Comparison of ENCODE assay signal across 9 mouse cellular contexts in the genomic region with DNA sequence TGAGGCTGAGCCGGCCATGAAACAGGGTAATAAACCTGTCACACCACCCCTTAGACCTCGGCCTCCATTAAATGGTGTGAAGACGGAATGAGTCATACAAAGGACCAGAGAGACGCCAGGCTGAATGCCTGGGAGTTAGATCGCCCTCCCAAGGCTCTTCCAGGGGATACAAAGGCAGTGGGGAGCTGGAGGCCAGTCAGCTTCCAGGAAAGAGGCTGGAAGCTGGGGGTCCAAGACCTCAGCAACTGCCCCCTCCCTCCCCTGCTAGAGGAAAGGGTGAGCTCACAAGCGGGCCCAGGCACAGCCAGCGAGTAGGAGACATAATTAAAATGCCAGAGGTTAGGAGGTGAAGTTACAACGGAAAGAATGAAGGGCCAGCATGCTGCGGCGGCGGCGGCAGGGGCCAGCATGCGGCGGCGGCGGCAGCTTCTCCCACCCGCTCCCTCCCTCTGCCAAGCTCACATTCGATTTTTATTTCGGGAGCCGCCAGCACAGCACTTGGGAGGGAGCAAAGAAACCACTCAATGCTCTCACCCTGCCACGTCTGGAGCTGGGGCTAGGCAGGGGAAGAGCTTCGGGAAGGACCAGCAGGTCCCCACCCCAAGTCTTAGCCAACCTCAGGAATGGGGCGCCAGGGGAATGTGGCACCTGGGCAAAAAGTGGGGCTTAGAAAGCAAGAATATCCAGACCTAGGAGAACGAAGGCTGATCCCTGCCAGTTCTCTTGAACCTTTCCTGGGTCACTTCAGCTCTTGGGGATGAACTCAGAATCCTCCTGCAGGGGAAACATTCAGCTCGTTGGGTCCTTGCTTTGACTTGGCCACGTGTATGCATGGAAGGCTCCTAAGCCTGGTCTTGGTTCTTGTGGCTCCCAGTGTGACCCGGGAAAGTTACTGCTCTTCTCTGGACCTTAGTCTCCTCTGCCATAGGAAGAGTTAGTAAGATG. TPM values are rescaled to one million over a fixed set of nuclear protein-coding genes. Genes with fewer than 3 reads are reported as not detected.
DNase-seq lines count a peak whose midpoint lies in the region; ATAC-seq and TF ChIP-seq lines count a peak whose summit lies in the region.
"Had no signal": no experiment of that assay in that cellular context is flagged by ENCODE, and none has a peak within 500 bp of the region (broad histone marks: within the 10 kb centered on the region; RNA-seq: fewer than 3 reads in every experiment).

No protein-coding gene starts in this region.

- H3K4me2 ChIP-seq in midbrain, embryonic 16.5 days (ENCODE audit: low read length), result peak overlapping the region; percentile 51
- H3K4me2 ChIP-seq: liver, embryonic 15.5 days had no signal

- WGBS in midbrain, embryonic 16.5 days, result 6% methylated on average over 27 of the region's 27 CpGs

- peaks cover 9% of the 10 kb centered on the region; the same call in 1 of the 2 replicates for H3K4me1 ChIP-seq in midbrain, embryonic 16.5 days (ENCODE audit: control insufficient read depth, insufficient read depth, low read length)
- H3K4me1 ChIP-seq: liver, embryonic 15.5 days had no signal

- H3K4me3 ChIP-seq in left cerebral cortex, adult 2 months, result peak overlapping the region; percentile 22; the same call in 1 of the 2 replicates
- peak overlapping the region; percentile 23 for H3K4me3 ChIP-seq in midbrain, embryonic 16.5 days (ENCODE audit: low read depth, low read length)
- H3K4me3 ChIP-seq: liver, embryonic 15.5 days had no signal

- no peak overlapping the region for H3K27ac ChIP-seq in left cerebral cortex, adult 2 months
- H3K27ac ChIP-seq in midbrain, embryonic 16.5 days (ENCODE audit: low read length), result no peak overlapping the region; the same call in 1 of the 2 replicates
- H3K27ac ChIP-seq: liver, embryonic 15.5 days had no signal

- ATAC-seq in midbrain, embryonic 16.5 days, result no peak; the same call in 1 of the 2 replicates

- peak overlapping the region; percentile 51; the same call in 1 of the 2 replicates for H3K9ac ChIP-seq in midbrain, embryonic 16.5 days (ENCODE audit: low read depth, low read length)
- H3K9ac ChIP-seq: liver, embryonic 15.5 days had no signal

- intact Hi-C loops in left cerebral cortex, adult 2 months (cut with DNase I), result no loop called here

- no peaks in the 10 kb centered on the region for H3K36me3 ChIP-seq in midbrain, embryonic 16.5 days (ENCODE audit: control insufficient read depth, insufficient read depth, low read length)
- H3K36me3 ChIP-seq: liver, embryonic 15.5 days had no signal

- TF ChIP-seq CTCF in left cerebral cortex, adult 2 months (IDR thresholded peaks at IDR 0.05), result no peak

- no peaks in the 10 kb centered on the region for H3K9me3 ChIP-seq in midbrain, embryonic 16.5 days (replicated peaks; ENCODE audit: control insufficient read depth, low read length, poor library complexity, severe bottlenecking)
- H3K9me3 ChIP-seq: liver, embryonic 15.5 days had no signal

- no peak for DNase-seq in left cerebral cortex, adult 2 months (ENCODE audit: extremely low spot score in 1 of 2, low spot score in 2 of 2)
- DNase-seq in left cerebral cortex, adult 11 months (ENCODE audit: low spot score), result no peak
- peak; percentile 76 for DNase-seq in embryo, embryonic 9.5 days (ENCODE audit: extremely low spot score)
- peak; percentile 29 for DNase-seq in heart, postnatal 4 days
- DNase-seq in thymus, postnatal 0 days (ENCODE audit: low spot score), result no peak
- DNase-seq in adrenal gland, adult 18-20 months (ENCODE audit: low spot score in 2 of 2), result no peak
- DNase-seq in ovary, adult 18-20 months (ENCODE audit: low spot score), result no peak

- H3K27me3 ChIP-seq in midbrain, embryonic 16.5 days (ENCODE audit: control insufficient read depth, insufficient read depth, low read depth, low read length), result peaks cover 15% of the 10 kb centered on the region

RNA-seq across cellular contexts. Expression of a gene that starts 54.9 kb away (rescaled TPM):
- 10 to 100 TPM; 15.2 to 16.9 TPM for total RNA-seq in left cerebral cortex, adult 2 months (2021)
- total RNA-seq in heart, postnatal 4 days (2021), result 100 to 1,000 TPM; 861 to 965 TPM
- 58.1 and 84.6 TPM in 2 replicates for polyA plus RNA-seq in midbrain, embryonic 16.5 days (2015; fragmentation: Nextera tagmentation; extraction: Ambion mirVana)
- 64.3 and 68.9 TPM in 2 replicates for polyA plus RNA-seq in thymus, postnatal 0 days (2015; fragmentation: Nextera tagmentation; extraction: Ambion mirVana)
- total RNA-seq in adrenal gland, adult 18-20 months (2021), result 10 to 100 TPM; 20.4 to 40.2 TPM

Comparison
In these comparisons a context has a peak if more than half of its experiments do, and no peak if none do; other contexts are left out.
1. DNase-seq: peak in embryo, embryonic 9.5 days (single experiment) and heart, postnatal 4 days (single experiment); none in left cerebral cortex, adult 2 months (0 of 2), left cerebral cortex, adult 11 months (single experiment), thymus, postnatal 0 days (single experiment), adrenal gland, adult 18-20 months (0 of 2) and ovary, adult 18-20 months (single experiment).
2. RNA of a gene that starts 54.9 kb away (total RNA-seq): 861 to 965 TPM in heart, postnatal 4 days; 20.4 to 40.2 TPM in adrenal gland, adult 18-20 months and 15.2 to 16.9 TPM in left cerebral cortex, adult 2 months; every median in the first group is over 10 times any median in the second.